Mouse (Mus musculus): ENCODE results near the gene Cdk2.

GRCm38 (mm10) chr10:128700712-128701111 is 4.1 kb downstream of the Cdk2 start:
- TF ChIP-seq CTCF (IDR thresholded peaks at IDR 0.05) (no peak), EP300 (IDR thresholded peaks at IDR 0.05) (no peak)

Data from lung, postnatal 0 days (tissue).